Mouse (Mus musculus): ENCODE measurements around the gene Gphn. TPM values are rescaled to one million over a fixed set of nuclear protein-coding genes. Genes with fewer than 3 reads are reported as not detected.
A peak's percentile ranks its signal among the peaks of the same experiment; 100 is the strongest.

Gene Gphn
- 58.4 and 67.3 TPM in 2 replicates for polyA plus RNA-seq (2014; fragmentation: Nextera tagmentation; extraction: Ambion mirVana)

DNA sequence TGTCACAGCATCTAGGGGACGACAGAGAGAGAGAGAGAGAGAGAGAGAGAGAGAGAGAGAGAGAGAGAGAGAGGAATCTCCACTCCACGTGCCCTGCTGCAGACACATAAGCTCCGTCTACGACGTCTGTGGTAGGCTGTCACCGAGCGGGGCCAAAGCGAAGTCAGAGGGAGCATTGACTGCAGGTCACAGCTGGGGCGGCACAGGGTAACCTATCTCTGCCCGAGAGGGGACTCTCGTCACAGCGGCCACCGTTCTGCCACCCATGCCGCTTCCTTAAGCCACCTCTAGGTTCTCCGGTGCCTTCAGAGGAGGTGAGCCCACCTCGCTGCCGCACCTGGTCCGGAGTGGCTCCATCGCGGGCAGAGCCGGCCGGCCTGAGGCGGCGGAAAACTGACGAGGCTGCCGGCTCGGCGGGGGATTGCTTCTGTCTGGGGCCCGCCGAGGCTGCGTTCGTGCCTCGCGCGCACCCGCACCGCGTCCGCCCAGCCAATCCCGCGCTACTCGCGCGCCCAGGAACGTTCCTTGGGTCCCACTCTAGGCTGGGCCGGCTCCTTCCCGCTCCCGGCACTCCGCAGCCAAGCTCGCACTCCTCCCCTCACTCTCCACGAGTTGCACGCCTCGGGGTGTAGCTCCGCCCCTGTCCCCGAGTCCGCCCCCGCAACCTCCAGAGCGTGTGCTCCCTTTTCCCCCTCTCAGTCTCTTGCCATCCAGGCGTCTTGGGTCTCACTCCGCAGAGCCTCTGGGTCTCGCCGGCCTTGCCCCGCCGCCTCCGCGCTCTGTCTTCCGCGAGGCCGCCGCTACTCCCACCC, at the start of gene Gphn:
TSS of gene Gphn (plus strand) at position 673 of the 812 bp plus-strand sequence.
- WGBS: under 1% methylated on average over 65 of the region's 70 CpGs
- Histone ChIP-seq H3K4me1 (ENCODE audit: control insufficient read depth, insufficient read depth, low read length) (peaks cover 12% of the 10 kb centered on the region), H3K4me3 (replicated peaks; ENCODE audit: low read depth, low read length) (peak within 1 kb of the TSS; percentile 96)

DNA sequence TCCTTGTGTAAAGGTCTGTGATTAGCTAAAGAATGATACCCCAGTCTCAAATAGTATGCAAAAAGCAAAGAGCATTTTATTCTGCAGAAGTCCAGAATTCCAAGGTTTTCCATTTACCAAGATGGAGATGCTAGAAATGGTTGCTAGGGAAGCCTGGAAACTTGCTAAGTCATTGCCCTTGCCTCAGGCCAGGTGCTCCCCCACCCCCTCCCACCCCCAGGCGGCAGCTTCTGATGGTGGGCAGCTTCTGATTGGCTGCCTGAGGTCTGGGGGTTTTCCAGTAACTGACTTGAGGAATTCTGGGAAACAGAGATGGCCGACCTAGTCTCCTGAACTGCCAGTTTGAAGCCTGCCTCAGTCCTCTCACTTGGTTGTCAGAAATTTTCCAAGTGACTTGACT, 44.7 kb upstream of the Gphn start:
- WGBS: 52% methylated on average over 2 of the region's 2 CpGs
- no peak overlapping the region for H3K9ac ChIP-seq (replicated peaks; ENCODE audit: low read length)

More for the DNA sequence above, at the start of gene Gphn:
- Histone ChIP-seq H3K9ac (replicated peaks; ENCODE audit: low read length) (peak within 1 kb of the TSS; percentile 77), H3K9me3 (ENCODE audit: control insufficient read depth, low read length) (no peaks in the 10 kb centered on the region), H3K27me3 (ENCODE audit: control insufficient read depth, insufficient read depth, low read length) (no peaks in the 10 kb centered on the region), H3K4me2 (ENCODE audit: low read length) (peak within 1 kb of the TSS; percentile 67), H3K36me3 (ENCODE audit: control insufficient read depth, insufficient read depth, low read length) (no peaks in the 10 kb centered on the region), H3K27ac (replicated peaks; ENCODE audit: low read depth, low read length) (peak within 1 kb of the TSS; percentile 98)
- DNase-seq (peak; percentile 96), ATAC-seq (ENCODE audit: low FRiP score, low TSS enrichment) (peak; percentile 96)

DNA sequence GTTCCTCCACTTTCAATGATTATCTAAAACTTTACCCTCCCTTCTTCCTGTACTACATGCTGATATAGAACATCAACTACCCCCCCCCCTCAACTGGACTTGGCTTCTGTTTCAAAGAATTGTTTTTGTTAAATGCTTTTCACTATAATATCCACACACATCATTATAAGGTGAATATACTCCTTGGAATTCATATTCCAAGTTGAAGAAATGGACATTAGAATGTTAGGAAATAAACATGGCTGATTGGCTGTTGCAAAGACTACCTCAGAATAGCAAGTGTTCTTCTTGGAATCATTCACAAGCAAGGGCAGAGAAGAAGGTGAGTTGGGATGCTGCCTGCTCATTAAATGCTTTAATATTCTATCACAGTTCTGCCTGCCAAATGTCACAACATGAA, 32.2 kb upstream of the Gphn start, which contains the start of gene Gm6657:
TSS of gene Gm6657 (plus strand) at position 301 of the 400 bp plus-strand sequence.
- Histone ChIP-seq H3K9ac (replicated peaks; ENCODE audit: low read length) (no peak within 1 kb of the TSS), H3K4me1 (ENCODE audit: control insufficient read depth, insufficient read depth, low read length) (no peaks in the 10 kb centered on the region), H3K27me3 (ENCODE audit: control insufficient read depth, insufficient read depth, low read length) (no peaks in the 10 kb centered on the region), H3K27ac (replicated peaks; ENCODE audit: low read depth, low read length) (no peak within 1 kb of the TSS), H3K9me3 (ENCODE audit: control insufficient read depth, low read length) (no peaks in the 10 kb centered on the region), H3K4me2 (ENCODE audit: low read length) (no peak within 1 kb of the TSS), H3K36me3 (ENCODE audit: control insufficient read depth, insufficient read depth, low read length) (no peaks in the 10 kb centered on the region), H3K4me3 (replicated peaks; ENCODE audit: low read depth, low read length) (no peak within 1 kb of the TSS)
- DNase-seq (no peak), ATAC-seq (ENCODE audit: low FRiP score, low TSS enrichment) (no peak)

More for the DNA sequence above, 44.7 kb upstream of the Gphn start:
- H3K27ac ChIP-seq (replicated peaks; ENCODE audit: low read depth, low read length): no peak overlapping the region
- no peaks in the 10 kb centered on the region for H3K27me3 ChIP-seq (ENCODE audit: control insufficient read depth, insufficient read depth, low read length)
- H3K9me3 ChIP-seq (ENCODE audit: control insufficient read depth, low read length): no peaks in the 10 kb centered on the region
- no peak overlapping the region for H3K4me2 ChIP-seq (ENCODE audit: low read length)
- H3K36me3 ChIP-seq (ENCODE audit: control insufficient read depth, insufficient read depth, low read length): no peaks in the 10 kb centered on the region
- H3K4me3 ChIP-seq (replicated peaks; ENCODE audit: low read depth, low read length): no peak overlapping the region
- ATAC-seq (ENCODE audit: low FRiP score, low TSS enrichment) (no peak), DNase-seq (no peak)
- H3K4me1 ChIP-seq (ENCODE audit: control insufficient read depth, insufficient read depth, low read length): peaks cover 5% of the 10 kb centered on the region; the same call in 1 of the 2 replicates

DNA sequence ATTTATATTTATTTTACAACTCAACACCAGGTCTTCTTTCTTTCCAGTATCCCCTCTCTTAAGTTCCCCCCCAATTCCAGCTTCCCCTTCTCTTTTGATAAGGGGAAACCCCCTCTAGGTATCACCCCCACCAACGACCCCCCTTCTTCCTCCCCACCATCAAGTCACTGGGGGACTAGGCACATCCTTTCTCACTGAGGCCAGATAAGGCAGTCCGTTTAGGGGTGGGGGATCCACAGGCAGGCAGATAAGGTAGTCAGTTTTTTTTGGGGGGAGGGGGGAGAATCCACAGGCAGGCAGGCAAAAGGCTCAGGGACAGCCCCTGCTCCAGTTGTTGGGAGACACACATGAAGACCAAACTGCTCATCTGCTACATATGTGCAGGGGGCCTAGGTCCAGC, 30.8 kb upstream of the Gphn start:
- DNase-seq: no peak
- 68% methylated on average over 2 of the region's 2 CpGs for WGBS
- no peaks in the 10 kb centered on the region for H3K4me1 ChIP-seq (ENCODE audit: control insufficient read depth, insufficient read depth, low read length)

DNA sequence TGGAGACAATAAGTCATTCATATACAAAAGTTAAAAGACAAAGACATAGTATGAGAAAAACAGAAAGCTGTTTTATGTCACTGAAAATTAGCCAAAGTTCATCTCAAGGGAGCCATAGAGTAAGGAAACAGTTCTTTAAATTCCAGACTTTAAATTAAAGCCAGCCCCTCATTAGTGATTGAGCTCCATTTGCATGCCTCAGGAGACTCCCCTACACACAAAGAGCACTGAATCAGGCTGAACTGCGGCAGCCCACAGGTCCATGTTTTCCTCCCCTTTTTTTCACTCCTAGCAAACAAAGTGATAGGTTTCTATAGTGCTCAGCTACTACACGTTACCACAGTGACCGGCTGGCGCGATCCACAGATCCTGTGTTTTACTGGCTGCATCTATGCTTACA, 22.5 kb upstream of the Gphn start:
- no peak overlapping the region for H3K27ac ChIP-seq (replicated peaks; ENCODE audit: low read depth, low read length)
- peak; percentile 5 for DNase-seq
- no peak overlapping the region for H3K4me3 ChIP-seq (replicated peaks; ENCODE audit: low read depth, low read length)
- no peak overlapping the region for H3K9ac ChIP-seq (replicated peaks; ENCODE audit: low read length)
- no peak for ATAC-seq (ENCODE audit: low FRiP score, low TSS enrichment)
- H3K27me3 ChIP-seq (ENCODE audit: control insufficient read depth, insufficient read depth, low read length): no peaks in the 10 kb centered on the region
- no peak overlapping the region for H3K4me2 ChIP-seq (ENCODE audit: low read length)
- no peaks in the 10 kb centered on the region for H3K9me3 ChIP-seq (ENCODE audit: control insufficient read depth, low read length)
- no peaks in the 10 kb centered on the region for H3K36me3 ChIP-seq (ENCODE audit: control insufficient read depth, insufficient read depth, low read length)
- no peaks in the 10 kb centered on the region for H3K4me1 ChIP-seq (ENCODE audit: control insufficient read depth, insufficient read depth, low read length)
- 58% methylated on average over 5 of the region's 5 CpGs for WGBS

More for the DNA sequence above, 30.8 kb upstream of the Gphn start:
- H3K4me3 ChIP-seq (replicated peaks; ENCODE audit: low read depth, low read length): no peak overlapping the region
- no peaks in the 10 kb centered on the region for H3K27me3 ChIP-seq (ENCODE audit: control insufficient read depth, insufficient read depth, low read length)
- ATAC-seq (ENCODE audit: low FRiP score, low TSS enrichment): no peak
- H3K9ac ChIP-seq (replicated peaks; ENCODE audit: low read length): no peak overlapping the region
- no peak overlapping the region for H3K27ac ChIP-seq (replicated peaks; ENCODE audit: low read depth, low read length)
- H3K4me2 ChIP-seq (ENCODE audit: low read length): no peak overlapping the region
- H3K9me3 ChIP-seq (ENCODE audit: control insufficient read depth, low read length): no peaks in the 10 kb centered on the region
- H3K36me3 ChIP-seq (ENCODE audit: control insufficient read depth, insufficient read depth, low read length): no peaks in the 10 kb centered on the region

DNA sequence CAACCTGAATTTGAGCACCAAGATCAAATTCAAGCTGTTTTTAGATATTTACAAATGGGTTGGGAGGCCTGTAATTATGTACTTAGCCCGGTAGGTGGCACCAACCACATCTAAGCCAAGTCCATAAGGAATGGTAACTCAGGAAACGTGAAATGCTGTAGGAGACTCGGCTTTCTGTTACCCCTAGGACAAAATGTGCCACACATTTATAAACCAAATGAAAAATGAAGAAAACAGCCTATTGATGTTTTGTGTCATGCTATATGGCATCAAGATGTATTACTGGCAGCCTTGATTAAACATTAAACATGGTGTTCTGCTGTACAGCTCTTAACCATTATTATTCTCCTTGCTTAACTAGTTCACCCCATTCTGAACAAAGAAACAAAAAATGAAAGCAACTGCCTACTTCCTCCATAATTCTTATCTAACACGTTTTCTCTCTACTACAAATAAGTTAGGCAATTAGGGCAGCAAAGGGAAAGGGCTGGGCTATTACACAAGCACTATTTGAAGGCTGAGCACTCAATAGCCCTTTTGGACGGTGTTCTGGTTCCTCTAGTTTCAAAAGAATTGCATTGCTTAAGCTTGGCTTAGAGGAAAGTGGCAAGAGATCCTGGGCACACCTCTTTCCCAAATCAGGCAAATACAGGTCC, 20.1 kb upstream of the Gphn start:
- WGBS: 16% methylated on average over 5 of the region's 5 CpGs
- Histone ChIP-seq H3K4me3 (replicated peaks; ENCODE audit: low read depth, low read length) (no peak overlapping the region), H3K27ac (replicated peaks; ENCODE audit: low read depth, low read length) (no peak overlapping the region), H3K9me3 (ENCODE audit: control insufficient read depth, low read length) (no peaks in the 10 kb centered on the region), H3K27me3 (ENCODE audit: control insufficient read depth, insufficient read depth, low read length) (no peaks in the 10 kb centered on the region), H3K9ac (replicated peaks; ENCODE audit: low read length) (no peak overlapping the region), H3K4me2 (ENCODE audit: low read length) (no peak overlapping the region; the same call in 1 of the 2 replicates), H3K36me3 (ENCODE audit: control insufficient read depth, insufficient read depth, low read length) (no peaks in the 10 kb centered on the region), H3K4me1 (ENCODE audit: control insufficient read depth, insufficient read depth, low read length) (no peaks in the 10 kb centered on the region)
- ATAC-seq (ENCODE audit: low FRiP score, low TSS enrichment) (no peak), DNase-seq (peak; percentile 89)

DNA sequence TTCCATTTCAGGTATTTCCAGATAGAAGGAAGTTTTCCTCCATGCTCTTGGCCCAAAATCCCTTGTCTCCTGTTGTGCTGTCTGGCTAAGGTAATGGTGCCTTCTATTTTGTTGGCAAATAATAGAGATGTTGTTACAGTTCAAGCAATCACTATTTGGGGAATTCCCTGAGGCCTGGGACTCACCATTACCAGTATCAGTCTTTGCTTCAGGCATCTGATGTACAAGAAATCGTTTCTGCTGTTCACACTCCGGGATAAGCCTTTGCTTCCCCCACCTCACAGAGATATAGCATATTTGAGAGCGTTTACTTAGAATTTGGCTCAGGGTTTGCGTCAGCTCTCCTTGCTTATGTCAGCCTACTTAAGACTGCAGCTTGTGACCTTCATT, 19.6 kb upstream of the Gphn start:
- 78% methylated on average over 4 of the region's 4 CpGs for whole genome bisulfite sequencing
- ATAC-seq (ENCODE audit: low FRiP score, low TSS enrichment) (no peak), DNase-seq (no peak)
- no peak overlapping the region for H3K9ac ChIP-seq (replicated peaks; ENCODE audit: low read length)
- no peaks in the 10 kb centered on the region for H3K36me3 ChIP-seq (ENCODE audit: control insufficient read depth, insufficient read depth, low read length)
- no peaks in the 10 kb centered on the region for H3K9me3 ChIP-seq (ENCODE audit: control insufficient read depth, low read length)
- no peak overlapping the region for H3K27ac ChIP-seq (replicated peaks; ENCODE audit: low read depth, low read length)
- H3K4me1 ChIP-seq (ENCODE audit: control insufficient read depth, insufficient read depth, low read length): no peaks in the 10 kb centered on the region
- H3K4me2 ChIP-seq (ENCODE audit: low read length): no peak overlapping the region
- H3K4me3 ChIP-seq (replicated peaks; ENCODE audit: low read depth, low read length): no peak overlapping the region
- no peaks in the 10 kb centered on the region for H3K27me3 ChIP-seq (ENCODE audit: control insufficient read depth, insufficient read depth, low read length)

DNA sequence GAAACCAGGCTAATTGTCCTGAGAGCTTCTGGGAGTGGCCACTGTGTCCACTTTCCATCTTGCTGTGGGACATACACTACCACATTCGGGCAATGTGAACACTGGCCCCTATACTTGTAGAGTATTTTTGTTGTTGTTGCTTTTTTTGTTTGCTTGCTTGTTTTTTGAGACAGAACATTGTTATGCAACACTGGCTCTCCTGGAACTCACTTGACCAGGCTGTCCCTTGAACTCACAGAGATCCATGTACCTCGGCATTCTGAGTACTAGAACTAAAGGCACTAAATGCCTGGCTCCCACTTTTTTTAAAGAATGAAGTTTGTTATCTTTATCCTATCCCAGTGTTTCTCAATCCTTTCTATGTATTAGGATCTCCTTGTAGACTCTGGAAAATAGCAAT, 16.3 kb upstream of the Gphn start:
- Histone ChIP-seq H3K9ac (replicated peaks; ENCODE audit: low read length) (no peak overlapping the region), H3K9me3 (ENCODE audit: control insufficient read depth, low read length) (no peaks in the 10 kb centered on the region), H3K4me1 (ENCODE audit: control insufficient read depth, insufficient read depth, low read length) (no peaks in the 10 kb centered on the region), H3K27ac (replicated peaks; ENCODE audit: low read depth, low read length) (no peak overlapping the region), H3K4me2 (ENCODE audit: low read length) (no peak overlapping the region), H3K36me3 (ENCODE audit: control insufficient read depth, insufficient read depth, low read length) (no peaks in the 10 kb centered on the region), H3K27me3 (ENCODE audit: control insufficient read depth, insufficient read depth, low read length) (no peaks in the 10 kb centered on the region), H3K4me3 (replicated peaks; ENCODE audit: low read depth, low read length) (no peak overlapping the region)
- DNase-seq: no peak
- WGBS: 92% methylated on average over 2 of the region's 2 CpGs
- ATAC-seq (ENCODE audit: low FRiP score, low TSS enrichment): no peak
